Comparison of ENCODE assay signal across 22 mouse cellular contexts in the genomic region with DNA sequence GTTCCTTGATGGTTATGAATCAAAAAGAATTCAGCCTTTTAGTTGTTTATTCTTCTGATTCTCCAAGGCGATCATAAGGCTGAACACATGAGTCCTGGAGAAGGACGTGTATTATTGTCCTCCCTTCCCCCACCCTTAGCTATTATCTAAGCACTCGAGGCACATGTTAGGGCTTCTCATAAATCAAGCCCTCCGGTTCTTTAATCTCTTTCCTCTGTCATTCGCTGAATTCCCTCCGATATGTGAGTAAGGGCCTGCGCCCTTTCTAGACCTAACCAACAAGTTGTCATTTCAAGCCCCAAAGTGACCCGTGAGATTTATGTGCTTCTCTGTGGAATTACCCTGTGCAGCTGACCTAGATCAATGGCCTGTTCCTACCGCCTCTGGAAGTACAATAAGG.
DNase-seq lines count a peak whose midpoint lies in the region; ATAC-seq and TF ChIP-seq lines count a peak whose summit lies in the region.
"Had no signal": no experiment of that assay in that cellular context is flagged by ENCODE, and none has a peak within 500 bp of the region (broad histone marks: within the 10 kb centered on the region; RNA-seq: fewer than 3 reads in every experiment).

No protein-coding gene starts in this region.

- no peak overlapping the region for H3K4me2 ChIP-seq in heart, embryonic 11.5 days
- H3K4me2 ChIP-seq in heart, postnatal 0 days (ENCODE audit: low read depth, low read length) = no peak overlapping the region
- H3K4me2 ChIP-seq in neural tube, embryonic 15.5 days = no peak overlapping the region
- H3K4me2 ChIP-seq: forebrain, embryonic 13.5 days had no signal

- ATAC-seq in heart, embryonic 11.5 days (replicated peaks; ENCODE audit: insufficient number of reproducible peaks, low FRiP score, low TSS enrichment) = no peak
- no peak for ATAC-seq in heart, postnatal 0 days (ENCODE audit: insufficient read depth, low read depth)
- no peak for ATAC-seq in neural tube, embryonic 15.5 days (ENCODE audit: low FRiP score)
- ATAC-seq: forebrain, embryonic 13.5 days; hindbrain, postnatal 0 days; liver, postnatal 0 days had no signal

- no peak for TF ChIP-seq EP300 in heart, postnatal 0 days (IDR thresholded peaks at IDR 0.05; ENCODE audit: low read depth)

- H3K27me3 ChIP-seq in heart, embryonic 11.5 days (ENCODE audit: control insufficient read depth, insufficient read depth, low read length) = no peaks in the 10 kb centered on the region
- no peaks in the 10 kb centered on the region for H3K27me3 ChIP-seq in heart, postnatal 0 days (ENCODE audit: control insufficient read depth, insufficient read depth, low read length)
- no peaks in the 10 kb centered on the region for H3K27me3 ChIP-seq in neural tube, embryonic 15.5 days (replicated peaks)
- H3K27me3 ChIP-seq: forebrain, embryonic 13.5 days had no signal

- H3K4me3 ChIP-seq in heart, embryonic 11.5 days (ENCODE audit: low read depth, low read length) = no peak overlapping the region
- no peak overlapping the region for H3K4me3 ChIP-seq in heart, postnatal 0 days (ENCODE audit: low read depth, low read length)
- H3K4me3 ChIP-seq in neural tube, embryonic 15.5 days (replicated peaks) = no peak overlapping the region
- H3K4me3 ChIP-seq: forebrain, embryonic 13.5 days; layer of hippocampus, adult 2 months had no signal

- no peaks in the 10 kb centered on the region for H3K36me3 ChIP-seq in heart, embryonic 11.5 days (ENCODE audit: control insufficient read depth, insufficient read depth, low read length)
- H3K36me3 ChIP-seq in heart, postnatal 0 days (replicated peaks; ENCODE audit: control insufficient read depth, insufficient read depth, low read length) = no peaks in the 10 kb centered on the region
- H3K36me3 ChIP-seq in neural tube, embryonic 15.5 days = no peaks in the 10 kb centered on the region
- H3K36me3 ChIP-seq: G1E had no signal

- H3K9me3 ChIP-seq in heart, embryonic 11.5 days (replicated peaks; ENCODE audit: control insufficient read depth, low read length) = no peaks in the 10 kb centered on the region
- H3K9me3 ChIP-seq in heart, postnatal 0 days (replicated peaks; ENCODE audit: control insufficient read depth, low read length) = no peaks in the 10 kb centered on the region
- H3K9me3 ChIP-seq in neural tube, embryonic 15.5 days (replicated peaks) = no peaks in the 10 kb centered on the region
- H3K9me3 ChIP-seq: forebrain, embryonic 13.5 days; G1E had no signal

- peak; percentile 21 for DNase-seq in heart, adult 11 months
- no peak for DNase-seq in heart, postnatal 0 days (ENCODE audit: low spot score)
- no peak for DNase-seq in heart, postnatal 36 days
- peak; percentile 30 for DNase-seq in neural tube, embryonic 10.5 days (ENCODE audit: extremely low spot score, low spot score)
- DNase-seq in retina, postnatal 1 day = peak; percentile 25
- DNase-seq in right cerebral cortex, postnatal 36 days (ENCODE audit: low spot score in 2 of 2) = no peak
- DNase-seq: adrenal gland, postnatal 25 days; cerebellum, adult 11 months; cerebellum, postnatal 10 days; gastrocnemius, postnatal 25 days; kidney, adult 8-10 months; liver, postnatal 0 days; lung, postnatal 10 days; midbrain, embryonic 14.5 days; right cerebral cortex, adult 18-20 months; thymus, postnatal 14 days had no signal

- intact Hi-C loops in heart, postnatal 36 days (cut with DNase I) = no loop called here

- no peak overlapping the region for H3K27ac ChIP-seq in heart, embryonic 11.5 days (ENCODE audit: low read depth, low read length)
- H3K27ac ChIP-seq in heart, postnatal 0 days (ENCODE audit: low read depth) = peak overlapping the region; percentile 57; the same call in 1 of the 2 replicates
- H3K27ac ChIP-seq in neural tube, embryonic 15.5 days (replicated peaks) = no peak overlapping the region
- H3K27ac ChIP-seq: forebrain, embryonic 13.5 days; hindbrain, postnatal 0 days; layer of hippocampus, adult 2 months had no signal

- peaks cover 17% of the 10 kb centered on the region for H3K4me1 ChIP-seq in heart, embryonic 11.5 days (ENCODE audit: control insufficient read depth, insufficient read depth, low read length)
- peaks cover 12% of the 10 kb centered on the region for H3K4me1 ChIP-seq in heart, postnatal 0 days (ENCODE audit: control insufficient read depth, insufficient read depth)
- H3K4me1 ChIP-seq in neural tube, embryonic 15.5 days = peaks cover 10% of the 10 kb centered on the region; the same call in 1 of the 2 replicates

- TF ChIP-seq CTCF in heart, postnatal 0 days (IDR thresholded peaks at IDR 0.05; ENCODE audit: low read depth) = no peak

- no peak overlapping the region for H3K9ac ChIP-seq in heart, embryonic 11.5 days (ENCODE audit: low read depth, low read length)
- no peak overlapping the region for H3K9ac ChIP-seq in heart, postnatal 0 days (replicated peaks; ENCODE audit: low read depth, low read length)
- H3K9ac ChIP-seq in neural tube, embryonic 15.5 days (replicated peaks) = no peak overlapping the region
- H3K9ac ChIP-seq: forebrain, embryonic 13.5 days; liver, postnatal 0 days had no signal

- 65% methylated on average over 9 of the region's 9 CpGs for WGBS in heart, embryonic 11.5 days (ENCODE audit: insufficient replicate concordance)
- 64% methylated on average over 9 of the region's 9 CpGs for WGBS in heart, postnatal 0 days
- WGBS in neural tube, embryonic 15.5 days = 24% methylated on average over 9 of the region's 9 CpGs

Comparison
In these comparisons a context has a peak if more than half of its experiments do, and no peak if none do; other contexts are left out.
1. DNase-seq: peak in heart, adult 11 months (single experiment), neural tube, embryonic 10.5 days (single experiment) and retina, postnatal 1 day (single experiment); none in heart, postnatal 0 days (single experiment), heart, postnatal 36 days (0 of 2) and right cerebral cortex, postnatal 36 days (0 of 2).